Mouse (Mus musculus): Measurements from ENCODE around the gene Rtel1.

The Rtel1 gene

DNA sequence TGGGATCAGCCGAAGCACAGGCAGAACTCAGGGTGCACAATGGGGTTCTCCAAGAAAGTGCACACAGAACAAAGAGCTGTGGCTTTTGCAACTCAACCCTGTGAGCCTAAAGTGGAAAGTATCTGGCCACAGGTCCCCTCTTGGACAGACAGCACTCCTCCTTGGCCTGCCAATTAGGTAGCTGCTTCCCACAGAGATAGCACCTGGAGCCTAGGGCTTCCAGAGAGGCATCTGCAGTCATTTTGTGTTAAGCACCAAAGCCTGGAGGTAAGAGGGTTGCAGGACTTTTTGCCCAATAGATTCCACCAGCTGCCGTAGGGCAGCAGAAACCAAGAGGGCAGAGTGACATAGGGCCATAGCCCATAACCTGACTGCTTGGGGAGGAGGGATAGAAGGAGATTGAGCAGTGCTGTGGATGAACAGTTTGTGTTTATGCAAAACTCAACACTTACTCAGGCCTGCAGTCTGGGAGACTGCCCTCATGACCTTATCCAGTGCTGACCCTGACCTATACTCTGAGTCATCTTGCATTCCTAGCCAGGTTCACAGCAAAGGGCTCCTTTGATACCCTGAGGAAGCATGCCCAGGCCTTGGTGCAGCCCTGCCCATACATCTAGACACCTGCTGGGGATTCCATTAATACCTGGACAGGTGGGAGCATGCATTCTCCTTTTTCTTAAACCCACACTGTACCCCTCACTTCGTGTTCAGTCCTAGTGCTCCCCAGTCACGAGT is 70.8 kb downstream of the Rtel1 start:
- no peak for DNase-seq (ENCODE audit: low spot score in 2 of 2)

GRCm38 (mm10) chr2:181391022-181391421 is 71.5 kb downstream of the Rtel1 start:
- no peak for DNase-seq (ENCODE audit: low spot score in 2 of 2)

- no peak for DNase-seq (ENCODE audit: low spot score in 2 of 2)
Measured at GRCm38 (mm10) chr2:181391541-181391940, 72.0 kb downstream of the Rtel1 start.

DNA sequence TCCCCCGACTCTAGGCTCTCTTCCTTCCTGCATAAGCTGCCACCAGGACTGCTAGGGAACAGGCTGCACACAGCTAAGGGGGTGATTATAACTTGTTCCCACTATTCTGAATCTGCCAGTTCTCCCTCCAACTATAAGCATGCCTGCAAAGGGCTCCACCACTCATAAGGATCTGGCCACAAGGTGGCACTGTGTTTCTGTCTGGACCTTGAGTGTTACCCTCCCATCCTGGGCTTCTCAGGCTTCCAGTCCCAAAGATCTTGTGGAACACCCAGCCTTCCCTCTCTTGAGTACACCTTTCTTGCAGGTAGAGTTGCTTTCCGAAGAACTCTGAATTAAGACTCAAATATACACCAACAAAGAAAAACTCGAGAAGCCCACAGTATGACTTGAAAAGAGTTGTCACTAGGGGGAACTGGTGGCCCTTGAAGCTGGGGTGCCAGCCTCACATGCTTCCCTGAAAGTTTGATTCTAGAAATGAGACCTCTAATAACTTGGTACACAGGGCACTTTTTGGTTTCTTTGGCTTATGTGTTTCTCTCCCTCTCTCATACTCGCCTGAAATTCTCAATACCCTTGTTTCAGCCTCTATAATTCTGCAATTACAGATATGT is 73.2 kb downstream of the Rtel1 start:
- peak; percentile 86 for DNase-seq (ENCODE audit: low spot score in 2 of 2)

DNA sequence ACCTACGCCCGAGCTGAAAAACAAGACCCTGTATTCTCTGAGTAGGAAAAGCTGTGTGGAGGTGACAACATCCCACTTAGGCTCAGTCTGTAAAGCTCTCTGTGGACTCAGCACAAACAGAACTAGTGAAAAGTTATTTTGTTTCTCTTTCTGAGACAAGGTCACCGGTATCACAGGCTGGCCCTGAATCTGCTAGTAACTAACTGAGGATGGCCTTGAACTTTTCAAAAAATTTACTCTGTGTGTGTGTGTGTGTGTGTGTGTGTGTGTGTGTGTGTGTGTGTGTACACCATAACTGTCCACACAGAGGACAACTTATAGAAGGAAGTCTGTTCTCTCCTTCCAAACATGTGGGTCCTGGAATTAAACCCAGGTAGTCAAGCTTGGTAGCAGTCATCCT is 74.5 kb downstream of the Rtel1 start:
- no peak for DNase-seq (ENCODE audit: low spot score in 2 of 2)

GRCm38 (mm10) chr2:181397207-181397761 is 77.7 kb downstream of the Rtel1 start:
- DNase-seq (ENCODE audit: low spot score in 2 of 2), result no peak

- no peak for DNase-seq (ENCODE audit: low spot score in 2 of 2)
Measured at GRCm38 (mm10) chr2:181401497-181401896, 82.0 kb downstream of the Rtel1 start.

DNA sequence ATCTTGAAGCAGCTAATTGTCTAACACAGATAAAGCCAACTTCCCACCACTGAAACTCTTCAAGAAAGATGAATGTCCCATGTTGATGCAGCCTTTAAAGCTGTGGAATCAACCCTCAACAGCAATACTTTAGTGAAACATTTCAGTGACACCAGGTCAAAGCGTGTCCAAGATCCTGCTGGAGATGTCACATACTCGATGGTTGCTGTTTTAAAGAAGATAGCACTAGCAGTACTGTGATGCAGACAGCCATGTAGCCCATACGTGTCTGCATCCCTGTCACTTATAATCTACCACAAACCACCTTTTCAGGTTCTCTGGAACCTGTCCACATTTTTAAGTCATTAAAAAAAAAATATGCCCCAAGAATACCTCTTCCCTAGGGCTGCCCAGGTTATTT is 84.2 kb downstream of the Rtel1 start:
- DNase-seq (ENCODE audit: low spot score in 2 of 2), result no peak
